16 mouse cellular contexts compared by ENCODE assay signal in genomic region chr9:58295345-58295744, GRCm38 (mm10). TPM values are rescaled to one million over a fixed set of nuclear protein-coding genes. Genes with fewer than 3 reads are reported as not detected.
DNase-seq lines count a peak whose midpoint lies in the region; ATAC-seq and TF ChIP-seq lines count a peak whose summit lies in the region.
"Had no signal": no experiment of that assay in that cellular context is flagged by ENCODE, and none has a peak within 500 bp of the region (broad histone marks: within the 10 kb centered on the region; RNA-seq: fewer than 3 reads in every experiment).

No protein-coding gene starts in this region.

- ATAC-seq in heart, embryonic 14.5 days (ENCODE audit: insufficient number of reproducible peaks, insufficient read depth, low FRiP score, low read depth): no peak
- ATAC-seq in kidney, postnatal 0 days (replicated peaks; ENCODE audit: low FRiP score, low read depth): no peak
- ATAC-seq in embryonic facial prominence, embryonic 15.5 days (ENCODE audit: insufficient number of reproducible peaks, low FRiP score, low TSS enrichment, low read depth): no peak
- no peak for ATAC-seq in limb, embryonic 12.5 days (ENCODE audit: insufficient number of reproducible peaks, insufficient read depth, low FRiP score, low TSS enrichment, low read depth)

- H3K4me3 ChIP-seq in heart, embryonic 14.5 days (ENCODE audit: control insufficient read depth in 1 of 2, insufficient read depth in 1 of 2, low read depth in 1 of 2, low read length in 2 of 2): no peak overlapping the region
- H3K4me3 ChIP-seq in kidney, postnatal 0 days (replicated peaks; ENCODE audit: low read depth, low read length): no peak overlapping the region
- H3K4me3 ChIP-seq in embryonic facial prominence, embryonic 15.5 days (replicated peaks): no peak overlapping the region
- no peak overlapping the region for H3K4me3 ChIP-seq in limb, embryonic 12.5 days (replicated peaks)
- H3K4me3 ChIP-seq: embryonic facial prominence, embryonic 12.5 days; forebrain, embryonic 12.5 days; neural tube, embryonic 12.5 days had no signal

- H3K27me3 ChIP-seq in heart, embryonic 14.5 days (ENCODE audit: control insufficient read depth, insufficient read depth, low read length): no peaks in the 10 kb centered on the region
- H3K27me3 ChIP-seq in kidney, postnatal 0 days (ENCODE audit: insufficient read depth, low read length): no peaks in the 10 kb centered on the region
- no peaks in the 10 kb centered on the region for H3K27me3 ChIP-seq in embryonic facial prominence, embryonic 15.5 days
- H3K27me3 ChIP-seq in limb, embryonic 12.5 days: no peaks in the 10 kb centered on the region
- H3K27me3 ChIP-seq: embryonic facial prominence, embryonic 12.5 days; forebrain, embryonic 12.5 days; neural tube, embryonic 12.5 days had no signal

- peaks cover 27% of the 10 kb centered on the region for H3K36me3 ChIP-seq in heart, embryonic 14.5 days (ENCODE audit: control insufficient read depth, insufficient read depth, low read length)
- no peaks in the 10 kb centered on the region for H3K36me3 ChIP-seq in kidney, postnatal 0 days (ENCODE audit: insufficient read depth, low read length)
- H3K36me3 ChIP-seq in embryonic facial prominence, embryonic 15.5 days: peaks cover 7% of the 10 kb centered on the region; the same call in 1 of the 2 replicates
- peaks cover 55% of the 10 kb centered on the region for H3K36me3 ChIP-seq in limb, embryonic 12.5 days
- H3K36me3 ChIP-seq: forebrain, embryonic 12.5 days; G1E; neural tube, embryonic 12.5 days had no signal

- H3K27ac ChIP-seq in heart, embryonic 14.5 days (replicated peaks in 1 of 2; ENCODE audit: control insufficient read depth in 1 of 2, insufficient read depth in 1 of 2, low read depth in 2 of 2, low read length in 2 of 2): peak overlapping the region; percentile 63 to 79
- peak overlapping the region; percentile 82 for H3K27ac ChIP-seq in kidney, postnatal 0 days
- H3K27ac ChIP-seq in embryonic facial prominence, embryonic 15.5 days (replicated peaks): peak overlapping the region; percentile 73; the same call in 1 of the 2 replicates
- peak overlapping the region; percentile 69; the same call in 1 of the 2 replicates for H3K27ac ChIP-seq in limb, embryonic 12.5 days
- H3K27ac ChIP-seq: neural tube, embryonic 12.5 days had no signal

- TF ChIP-seq CTCF in kidney, postnatal 0 days (IDR thresholded peaks at IDR 0.05; ENCODE audit: low read depth): no peak

- WGBS in heart, embryonic 14.5 days: 76% methylated on average over 3 of the region's 3 CpGs
- 67% methylated on average over 3 of the region's 3 CpGs for WGBS in kidney, postnatal 0 days
- WGBS in embryonic facial prominence, embryonic 15.5 days: 79% methylated on average over 3 of the region's 3 CpGs
- WGBS in limb, embryonic 12.5 days: 91% methylated on average over 3 of the region's 3 CpGs

- no peak overlapping the region for H3K9ac ChIP-seq in heart, embryonic 14.5 days (ENCODE audit: low read length)
- H3K9ac ChIP-seq in kidney, postnatal 0 days (ENCODE audit: low read depth, low read length): no peak overlapping the region
- H3K9ac ChIP-seq in embryonic facial prominence, embryonic 15.5 days: no peak overlapping the region
- no peak overlapping the region for H3K9ac ChIP-seq in limb, embryonic 12.5 days (replicated peaks)
- H3K9ac ChIP-seq: embryonic facial prominence, embryonic 12.5 days; forebrain, embryonic 12.5 days; neural tube, embryonic 12.5 days had no signal

- no peaks in the 10 kb centered on the region for H3K9me3 ChIP-seq in heart, embryonic 14.5 days (ENCODE audit: control insufficient read depth, low read length)
- H3K9me3 ChIP-seq in kidney, postnatal 0 days (replicated peaks; ENCODE audit: low read length): no peaks in the 10 kb centered on the region
- H3K9me3 ChIP-seq in embryonic facial prominence, embryonic 15.5 days (replicated peaks): no peaks in the 10 kb centered on the region
- H3K9me3 ChIP-seq in limb, embryonic 12.5 days: no peaks in the 10 kb centered on the region
- H3K9me3 ChIP-seq: embryonic facial prominence, embryonic 12.5 days; forebrain, embryonic 12.5 days; G1E; neural tube, embryonic 12.5 days had no signal

- peaks cover 36 to 48% of the 10 kb centered on the region in 2 experiments for H3K4me1 ChIP-seq in heart, embryonic 14.5 days (ENCODE audit: control insufficient read depth in 2 of 2, insufficient read depth in 2 of 2, low read length in 2 of 2)
- H3K4me1 ChIP-seq in kidney, postnatal 0 days (replicated peaks; ENCODE audit: insufficient read depth, low read length): 0 out of 2 replicates have a peak, but pooled peaks cover 17% of the 10 kb centered on the region
- peaks cover 36% of the 10 kb centered on the region for H3K4me1 ChIP-seq in embryonic facial prominence, embryonic 15.5 days
- peaks cover 24% of the 10 kb centered on the region for H3K4me1 ChIP-seq in limb, embryonic 12.5 days (replicated peaks)
- H3K4me1 ChIP-seq: neural tube, embryonic 12.5 days had no signal

- no peak overlapping the region for H3K4me2 ChIP-seq in heart, embryonic 14.5 days (ENCODE audit: low read length)
- H3K4me2 ChIP-seq in kidney, postnatal 0 days (ENCODE audit: low read length): no peak overlapping the region
- H3K4me2 ChIP-seq in embryonic facial prominence, embryonic 15.5 days (replicated peaks): no peak overlapping the region
- H3K4me2 ChIP-seq in limb, embryonic 12.5 days: no peak overlapping the region
- H3K4me2 ChIP-seq: embryonic facial prominence, embryonic 12.5 days; forebrain, embryonic 12.5 days; neural tube, embryonic 12.5 days had no signal

- no peak for DNase-seq in heart, adult 18-20 months
- no peak for DNase-seq in kidney, postnatal 0 days (ENCODE audit: low spot score)
- no peak for DNase-seq in kidney, postnatal 4 days
- DNase-seq in layer of hippocampus, adult 18-20 months (ENCODE audit: low spot score in 2 of 2): no peak
- DNase-seq: adrenal gland, adult 2 months; cerebellum, adult 11 months; layer of hippocampus, postnatal 36 days; right cerebral cortex, postnatal 14 days; thymus, adult 18-20 months had no signal

RNA-seq across cellular contexts. Expression of gene Loxl1, which starts 17.6 kb away (rescaled TPM):
- polyA plus RNA-seq in heart, embryonic 14.5 days (2014; fragmentation: Nextera tagmentation; extraction: Ambion mirVana): 46.8 and 53.6 TPM in 2 replicates
- total RNA-seq in heart, adult 18-20 months (2021): 10 to 100 TPM; 18.3 to 20.2 TPM
- polyA plus RNA-seq in kidney, postnatal 0 days (2015; fragmentation: Nextera tagmentation; extraction: Ambion mirVana): 60.9 and 62.2 TPM in 2 replicates
- 89.8 and 92.4 TPM in 2 replicates for polyA plus RNA-seq in embryonic facial prominence, embryonic 15.5 days (2015; fragmentation: Nextera tagmentation; extraction: Ambion mirVana)
- polyA plus RNA-seq in limb, embryonic 12.5 days (2016; fragmentation: Nextera tagmentation; extraction: Ambion mirVana): 30.1 and 34.7 TPM in 2 replicates
- 1 to 10 TPM; 2.5 to 3.2 TPM for total RNA-seq in layer of hippocampus, adult 18-20 months (2021)
- total RNA-seq: G1E had no signal
- polyA plus RNA-seq: G1E had no signal

RNA-seq across cellular contexts. Expression of gene Stoml1, which starts 42.4 kb away (rescaled TPM):
- 22.7 and 25.6 TPM in 2 replicates for polyA plus RNA-seq in heart, embryonic 14.5 days (2014; fragmentation: Nextera tagmentation; extraction: Ambion mirVana)
- total RNA-seq in heart, adult 18-20 months (2021): 10 to 100 TPM; 10.2 to 10.5 TPM
- polyA plus RNA-seq in kidney, postnatal 0 days (2015; fragmentation: Nextera tagmentation; extraction: Ambion mirVana): 36.6 and 37.6 TPM in 2 replicates
- polyA plus RNA-seq in embryonic facial prominence, embryonic 15.5 days (2015; fragmentation: Nextera tagmentation; extraction: Ambion mirVana): 35.9 and 42.8 TPM in 2 replicates
- polyA plus RNA-seq in limb, embryonic 12.5 days (2016; fragmentation: Nextera tagmentation; extraction: Ambion mirVana): 33.6 and 35.3 TPM in 2 replicates
- total RNA-seq in layer of hippocampus, adult 18-20 months (2021): 10 to 100 TPM; 77.5 to 80.3 TPM

RNA-seq across cellular contexts. Expression of gene Pml, which starts 45.8 kb away (rescaled TPM):
- 11.0 and 11.8 TPM in 2 replicates for polyA plus RNA-seq in heart, embryonic 14.5 days (2014; fragmentation: Nextera tagmentation; extraction: Ambion mirVana)
- 1 to 10 TPM; 8.1 to 8.8 TPM for total RNA-seq in heart, adult 18-20 months (2021)
- 14.3 and 15.2 TPM in 2 replicates for polyA plus RNA-seq in kidney, postnatal 0 days (2015; fragmentation: Nextera tagmentation; extraction: Ambion mirVana)
- 14.5 and 17.0 TPM in 2 replicates for polyA plus RNA-seq in embryonic facial prominence, embryonic 15.5 days (2015; fragmentation: Nextera tagmentation; extraction: Ambion mirVana)
- 16.1 and 18.4 TPM in 2 replicates for polyA plus RNA-seq in limb, embryonic 12.5 days (2016; fragmentation: Nextera tagmentation; extraction: Ambion mirVana)
- total RNA-seq in layer of hippocampus, adult 18-20 months (2021): 10 to 100 TPM; 13.2 to 15.8 TPM
